Mouse (Mus musculus): Measurements from ENCODE around the gene Trim2. TPM values are rescaled to one million over a fixed set of nuclear protein-coding genes. Genes with fewer than 3 reads are reported as not detected.

Gene Trim2
- total RNA-seq, 1 experiment from 2014 or later = 0.93 TPM

DNA sequence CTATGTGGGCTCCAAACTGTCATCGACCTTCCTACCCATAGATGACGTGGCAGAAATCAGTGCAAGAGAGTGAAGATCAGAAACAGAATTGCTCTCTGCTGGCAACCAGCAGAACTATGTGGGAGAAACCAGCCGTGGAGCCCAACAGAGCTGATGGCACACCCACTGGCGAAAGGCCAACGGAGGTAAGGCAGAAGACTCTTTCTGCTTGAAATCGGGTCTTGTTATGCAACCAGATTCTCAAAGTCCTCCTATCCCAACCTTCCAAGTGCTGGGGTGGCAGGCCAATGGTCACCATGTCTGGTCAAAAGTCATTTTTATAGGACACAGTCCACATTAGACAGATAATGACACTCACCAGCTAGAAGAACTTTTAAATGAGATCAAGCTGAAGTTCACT, 92.2 kb downstream of the Trim2 start:
- ATAC-seq (ENCODE audit: extremely low read depth, insufficient number of reproducible peaks, low FRiP score, poor library complexity, severe bottlenecking) = no peak

DNA sequence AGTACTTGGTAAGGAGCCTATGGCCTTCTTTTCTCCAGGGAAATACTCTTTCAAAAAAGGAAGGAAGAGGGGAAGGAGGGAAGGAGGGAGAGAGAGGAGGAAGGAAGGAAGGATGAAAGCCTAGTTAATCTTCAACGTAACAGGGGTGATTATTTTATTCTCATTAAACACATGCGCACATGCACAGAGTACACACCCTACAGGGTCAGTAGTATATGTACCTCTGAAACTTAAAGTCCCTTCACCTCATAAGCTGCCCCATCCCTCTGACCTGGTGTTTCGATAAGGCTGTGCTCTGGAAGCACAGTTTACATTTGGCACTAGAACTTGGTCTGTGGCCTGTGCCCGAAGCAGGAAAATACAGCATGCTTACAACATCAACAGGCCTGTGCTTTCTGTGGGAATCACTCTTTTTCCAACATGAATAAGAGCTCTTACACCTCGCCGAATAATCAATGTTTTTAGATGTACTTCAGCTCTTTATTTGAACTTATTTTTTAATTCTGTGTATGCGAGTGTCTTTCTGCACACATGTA, 95.3 kb downstream of the Trim2 start:
- ATAC-seq (ENCODE audit: extremely low read depth, insufficient number of reproducible peaks, low FRiP score, poor library complexity, severe bottlenecking) = no peak

DNA sequence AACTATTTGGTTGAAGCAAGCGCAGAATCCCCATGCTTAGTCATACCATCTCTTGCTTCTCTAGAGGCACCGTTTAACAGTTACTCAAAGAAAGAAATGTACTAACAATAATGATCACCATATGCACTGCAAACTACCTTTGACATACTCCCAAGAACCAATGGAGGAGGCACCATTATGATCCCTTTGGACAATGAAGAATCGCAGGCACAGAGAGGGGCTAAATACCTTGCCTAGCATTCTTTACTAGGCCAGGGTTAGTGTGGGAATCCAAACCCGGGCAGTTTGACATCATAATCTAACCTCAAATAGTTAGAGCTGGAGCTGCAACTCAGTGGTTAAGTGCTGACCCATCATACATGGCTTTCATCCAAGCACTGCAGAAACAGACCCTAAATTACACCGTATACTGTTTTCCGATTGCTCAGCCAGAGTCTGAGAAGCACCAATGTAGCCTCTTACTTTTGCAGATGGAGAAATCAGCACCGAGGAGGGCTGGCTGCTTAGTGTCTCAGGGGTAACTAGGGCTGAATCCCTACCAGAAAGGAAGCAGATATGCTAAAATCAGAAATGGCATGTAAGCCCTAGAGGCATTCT, 97.7 kb downstream of the Trim2 start:
- ATAC-seq (ENCODE audit: extremely low read depth, insufficient number of reproducible peaks, low FRiP score, poor library complexity, severe bottlenecking) = no peak

DNA sequence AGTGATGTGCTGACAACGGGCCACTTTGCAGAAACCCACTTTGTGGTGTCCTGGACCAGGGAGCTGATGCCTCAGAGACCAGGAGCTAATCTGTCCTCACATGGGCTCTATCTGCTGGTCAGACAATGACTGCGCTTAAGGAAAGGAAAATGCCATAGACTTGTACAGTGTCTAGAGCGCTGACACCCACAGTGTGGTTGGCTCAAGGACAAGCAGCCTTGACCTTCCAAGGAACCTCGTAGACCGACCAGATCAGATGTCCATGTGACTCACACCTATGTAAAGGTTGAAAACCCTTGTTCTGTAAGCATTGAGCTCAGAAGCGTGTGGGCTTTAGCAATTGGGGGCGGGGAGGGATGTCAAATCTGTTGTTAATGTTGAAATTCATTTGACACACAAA, 98.2 kb downstream of the Trim2 start:
- no peak for ATAC-seq (ENCODE audit: extremely low read depth, insufficient number of reproducible peaks, low FRiP score, poor library complexity, severe bottlenecking)

DNA sequence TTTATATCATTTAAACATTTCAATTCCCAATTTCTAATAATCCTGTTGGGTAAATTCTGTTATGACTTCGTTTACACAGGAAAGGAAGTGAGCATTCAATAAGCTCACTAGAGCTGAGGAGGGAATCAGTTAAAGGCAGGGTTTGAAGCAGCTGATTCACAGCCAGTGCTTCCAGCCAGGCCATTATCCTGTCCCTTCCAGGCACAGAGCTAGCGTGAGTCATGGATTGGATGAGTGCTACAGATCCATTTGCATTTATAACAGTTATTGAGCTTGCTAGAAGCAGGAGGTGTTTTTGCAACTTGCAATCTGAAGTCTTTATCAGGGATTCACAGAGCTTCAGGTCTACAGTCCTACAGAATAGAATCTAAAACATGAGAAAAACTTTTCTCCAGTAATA, 99.3 kb downstream of the Trim2 start:
- ATAC-seq (ENCODE audit: extremely low read depth, insufficient number of reproducible peaks, low FRiP score, poor library complexity, severe bottlenecking) = no peak

DNA sequence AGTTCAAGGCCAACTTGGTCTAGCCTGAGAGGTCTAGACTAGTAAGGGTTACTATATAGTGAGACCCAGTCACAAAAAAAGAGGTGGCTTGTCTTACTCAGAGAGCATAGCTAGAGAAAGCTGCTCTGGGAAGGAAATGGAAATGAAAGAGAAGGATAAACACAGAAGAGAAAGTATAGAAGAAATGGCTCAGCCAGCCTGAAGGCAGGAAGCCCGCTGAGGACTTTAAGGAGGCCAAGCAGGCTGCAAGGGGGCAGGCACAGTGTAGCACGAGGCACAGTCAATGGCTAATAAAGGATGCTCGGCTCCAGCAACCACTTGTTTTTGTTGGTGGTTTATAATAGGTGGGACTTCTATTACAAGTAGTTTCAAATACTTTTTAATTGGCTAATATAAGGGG, 100.6 kb downstream of the Trim2 start:
- no peak for ATAC-seq (ENCODE audit: extremely low read depth, insufficient number of reproducible peaks, low FRiP score, poor library complexity, severe bottlenecking)

DNA sequence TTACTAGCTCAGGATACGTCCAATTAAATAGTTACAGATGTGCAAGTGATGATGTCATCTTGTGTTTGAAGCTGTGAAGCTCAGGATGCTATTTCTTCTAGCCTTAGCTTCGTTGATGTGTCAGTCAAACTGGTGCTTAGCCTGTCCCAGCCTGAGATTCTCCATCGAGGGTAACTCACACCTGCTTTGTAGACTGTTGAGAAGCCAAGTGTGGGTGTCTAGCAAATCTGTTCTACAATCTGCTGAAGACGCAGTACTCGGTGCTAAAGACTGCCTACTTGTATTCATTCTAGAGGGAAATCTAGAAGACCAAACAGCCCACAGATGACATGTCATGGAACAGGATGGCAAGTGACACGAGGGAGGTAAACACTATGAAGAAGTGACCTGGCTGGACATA, 101.0 kb downstream of the Trim2 start:
- ATAC-seq (ENCODE audit: extremely low read depth, insufficient number of reproducible peaks, low FRiP score, poor library complexity, severe bottlenecking) = no peak

DNA sequence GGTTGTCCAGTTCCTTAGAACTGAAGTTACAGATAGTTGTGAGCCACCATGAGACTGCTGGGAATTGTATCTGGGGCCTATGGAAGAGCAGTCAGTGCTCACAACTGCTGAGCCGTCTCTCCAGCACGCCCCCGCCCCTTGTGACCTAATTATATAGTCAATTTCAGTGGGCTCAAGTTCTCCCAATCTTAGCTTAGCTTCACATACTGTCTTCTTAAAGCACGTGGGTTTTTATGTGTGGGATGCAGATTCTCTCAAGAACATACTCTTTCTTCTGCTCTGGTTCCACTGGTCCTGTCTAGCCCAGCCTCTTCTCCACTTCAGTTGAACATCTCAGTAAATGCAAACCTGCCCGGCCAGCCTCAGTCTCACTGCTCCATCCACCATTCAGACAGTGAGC, 102.0 kb downstream of the Trim2 start:
- ATAC-seq (ENCODE audit: extremely low read depth, insufficient number of reproducible peaks, low FRiP score, poor library complexity, severe bottlenecking) = no peak

DNA sequence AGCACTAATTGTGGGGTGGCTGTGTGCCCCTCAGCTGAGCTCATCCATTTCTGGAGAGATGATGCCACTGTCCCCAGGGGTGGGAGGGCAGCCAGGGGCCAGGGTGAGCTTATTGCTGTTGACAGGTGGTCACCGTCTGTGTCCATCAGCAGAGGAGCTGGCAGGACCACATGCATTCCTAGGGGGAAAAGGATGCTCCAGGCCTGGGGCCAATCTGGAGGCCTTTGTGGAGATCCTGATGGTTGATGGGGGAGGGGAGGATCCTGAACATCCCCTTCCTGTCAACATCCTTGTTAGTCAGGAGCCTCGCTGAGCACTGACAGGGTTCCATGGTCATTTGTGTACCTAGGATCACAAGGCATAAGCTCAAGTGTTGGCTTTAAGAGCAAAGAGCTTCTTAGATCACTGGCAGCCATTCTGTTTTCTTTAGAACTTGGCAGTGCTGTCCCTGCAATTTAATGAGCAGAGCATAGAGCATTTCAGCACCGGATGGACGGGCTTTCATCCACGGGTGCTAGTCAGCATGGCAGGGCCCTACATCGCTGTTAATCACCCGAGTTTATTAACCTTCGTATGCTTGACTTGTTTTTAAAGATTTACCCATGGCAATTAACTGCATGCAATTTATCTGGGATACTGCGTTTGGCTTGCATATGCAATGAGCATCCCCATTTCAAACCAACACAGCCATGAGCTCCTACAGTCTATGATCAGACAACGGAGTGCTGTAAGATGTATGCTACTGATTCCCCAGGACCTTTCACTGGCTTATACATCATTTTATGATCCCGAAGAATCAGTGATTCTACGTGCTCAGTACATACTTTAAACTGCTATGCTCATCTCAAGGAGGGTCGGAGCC, 105.9 kb downstream of the Trim2 start:
- no peak for ATAC-seq (ENCODE audit: extremely low read depth, insufficient number of reproducible peaks, low FRiP score, poor library complexity, severe bottlenecking)

DNA sequence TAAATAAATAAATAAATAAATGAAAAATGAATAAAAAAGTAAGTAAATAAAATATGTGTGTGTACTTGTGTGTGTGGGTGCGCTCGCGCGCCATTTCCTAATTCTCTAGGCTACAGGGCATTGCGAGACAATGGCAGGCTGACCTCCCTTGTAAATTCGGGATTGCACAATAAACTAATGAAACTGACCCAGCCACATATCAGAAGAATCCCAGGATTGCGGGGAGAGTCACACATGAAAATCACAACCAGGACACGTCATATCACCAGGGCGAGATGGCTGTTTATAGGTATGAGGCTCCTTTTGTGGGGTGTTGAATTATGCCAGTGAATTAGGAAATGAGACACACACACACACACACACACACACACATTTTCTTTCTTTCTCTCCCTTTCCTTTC, 107.2 kb downstream of the Trim2 start:
- ATAC-seq (ENCODE audit: extremely low read depth, insufficient number of reproducible peaks, low FRiP score, poor library complexity, severe bottlenecking) = no peak

DNA sequence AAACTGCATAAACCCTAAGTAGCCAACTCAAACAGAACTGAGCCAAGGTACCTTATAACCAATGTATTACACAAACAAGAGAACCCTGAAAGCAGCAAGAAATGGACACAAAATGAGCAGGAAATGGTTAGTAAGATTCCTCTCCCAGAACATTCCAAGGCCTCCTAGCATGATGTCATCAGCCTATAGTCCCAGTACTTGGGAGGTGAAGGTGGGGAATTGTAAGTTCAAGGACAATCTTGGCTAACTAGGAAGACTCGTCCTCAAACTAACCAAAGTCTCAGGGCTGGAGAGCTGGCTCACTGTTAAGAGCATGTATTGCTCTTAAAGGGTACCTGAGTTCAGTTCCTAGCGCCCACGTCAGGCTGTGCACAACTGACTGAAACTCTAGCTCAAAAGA, 108.4 kb downstream of the Trim2 start:
- ATAC-seq (ENCODE audit: extremely low read depth, insufficient number of reproducible peaks, low FRiP score, poor library complexity, severe bottlenecking) = no peak

DNA sequence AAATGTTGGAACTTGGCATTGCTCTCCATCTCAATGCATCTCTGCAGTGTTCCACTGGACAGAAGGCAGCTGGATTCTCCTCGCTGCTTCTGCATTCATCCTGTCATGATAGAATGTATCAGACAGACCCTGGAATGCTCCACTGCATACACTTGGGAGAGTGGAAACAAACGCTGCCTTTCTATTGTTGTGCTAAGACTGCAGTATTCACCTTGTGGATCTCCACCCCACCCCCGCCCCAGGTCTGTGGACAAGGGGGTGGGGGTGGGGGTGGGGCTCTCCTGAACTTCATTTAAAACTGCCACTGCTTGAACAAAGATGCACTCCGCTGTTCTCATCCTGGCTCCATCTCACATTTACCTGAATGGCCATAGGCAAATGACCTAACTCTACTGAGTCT, 112.8 kb downstream of the Trim2 start:
- no peak for ATAC-seq (ENCODE audit: extremely low read depth, insufficient number of reproducible peaks, low FRiP score, poor library complexity, severe bottlenecking)

DNA sequence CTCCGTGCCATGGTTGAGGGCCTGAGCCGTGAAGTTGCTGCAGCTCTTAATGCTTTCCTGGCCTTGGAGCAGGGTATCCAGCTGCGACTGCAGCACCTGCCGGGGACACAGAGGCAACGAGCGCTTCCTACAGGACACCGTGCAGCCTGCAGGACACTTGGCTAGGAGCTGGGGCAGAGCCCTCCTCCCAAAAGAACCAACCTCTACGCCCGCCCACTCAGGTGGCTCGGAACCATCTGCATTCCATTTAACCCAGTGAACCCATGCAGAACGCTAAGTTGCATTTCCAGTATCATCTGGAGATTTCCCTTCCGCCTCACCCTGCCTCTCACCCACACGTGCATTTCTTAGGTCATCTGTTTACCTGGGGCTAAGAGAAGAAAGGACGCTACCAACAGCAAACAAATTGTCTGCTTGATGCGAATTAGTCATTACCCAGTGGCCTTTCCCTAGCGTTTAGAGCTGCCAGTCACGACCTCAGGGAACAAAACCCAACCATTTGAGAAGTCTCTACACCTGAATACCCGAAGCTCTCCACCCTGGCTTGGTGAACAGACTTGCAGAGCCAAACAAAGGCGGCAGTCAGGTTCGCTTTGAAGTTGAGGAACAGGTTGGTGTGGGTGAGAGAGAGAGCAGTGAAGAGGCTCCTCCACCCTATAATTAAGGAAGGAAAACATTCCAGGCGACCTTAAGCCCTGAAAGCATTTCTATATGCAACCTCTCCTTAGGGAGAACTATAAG, 115.4 kb downstream of the Trim2 start:
- no peak for ATAC-seq (ENCODE audit: extremely low read depth, insufficient number of reproducible peaks, low FRiP score, poor library complexity, severe bottlenecking)

DNA sequence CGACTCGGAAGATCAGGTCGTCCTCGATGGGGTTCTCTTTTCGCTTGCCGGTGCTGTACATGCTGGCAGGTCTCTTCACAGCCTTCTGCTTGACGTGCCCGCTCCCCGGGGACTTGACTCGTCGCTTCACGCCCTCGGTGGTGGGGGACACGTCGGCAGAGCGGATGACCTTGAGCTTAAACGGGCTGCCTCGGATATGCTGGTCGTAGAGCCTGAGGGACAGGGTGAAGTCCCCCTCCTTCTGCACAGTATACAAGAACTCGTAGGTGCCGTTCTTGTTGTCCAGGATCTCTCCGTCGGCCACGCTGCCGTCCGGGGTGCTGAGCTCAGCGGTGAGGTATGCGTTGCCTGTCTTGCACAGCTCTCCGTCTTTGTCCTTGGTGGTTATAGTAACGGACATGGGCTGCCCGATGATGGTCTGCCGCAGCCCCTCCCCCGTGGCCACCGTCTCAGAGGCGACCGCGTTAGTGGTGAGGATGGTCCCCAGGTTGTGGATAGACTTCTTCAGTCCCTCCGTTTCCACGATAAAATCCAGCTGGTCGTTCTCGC, 116.1 kb downstream of the Trim2 start:
- peak; percentile 45 for ATAC-seq (ENCODE audit: extremely low read depth, insufficient number of reproducible peaks, low FRiP score, poor library complexity, severe bottlenecking)

DNA sequence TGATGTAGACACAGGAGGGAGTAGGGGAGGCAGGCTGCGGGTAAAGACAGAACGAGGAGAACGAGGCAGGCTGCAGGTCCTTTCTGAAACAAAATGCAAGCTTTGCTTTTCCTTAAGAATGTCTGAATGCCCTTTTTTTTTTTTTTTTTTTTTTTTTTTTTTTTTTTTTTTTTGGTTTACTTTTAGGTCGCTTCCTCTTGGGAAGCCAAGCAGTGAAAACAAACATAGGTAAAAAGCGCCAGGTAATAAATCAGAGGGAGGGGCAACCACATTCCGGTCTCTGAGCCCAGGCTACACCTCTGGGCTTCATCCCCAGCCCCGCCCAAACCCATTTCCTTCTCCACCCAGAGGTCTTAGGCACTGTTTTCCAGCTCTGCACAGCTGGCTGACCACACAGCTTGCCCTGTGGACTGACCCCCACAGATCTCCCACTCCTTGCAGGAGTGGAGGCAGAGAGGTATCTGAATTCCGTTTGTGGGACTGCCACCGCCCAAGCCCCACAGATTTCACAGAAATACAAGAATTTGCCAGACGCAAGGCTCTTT, 117.0 kb downstream of the Trim2 start:
- no peak for ATAC-seq (ENCODE audit: extremely low read depth, insufficient number of reproducible peaks, low FRiP score, poor library complexity, severe bottlenecking)

DNA sequence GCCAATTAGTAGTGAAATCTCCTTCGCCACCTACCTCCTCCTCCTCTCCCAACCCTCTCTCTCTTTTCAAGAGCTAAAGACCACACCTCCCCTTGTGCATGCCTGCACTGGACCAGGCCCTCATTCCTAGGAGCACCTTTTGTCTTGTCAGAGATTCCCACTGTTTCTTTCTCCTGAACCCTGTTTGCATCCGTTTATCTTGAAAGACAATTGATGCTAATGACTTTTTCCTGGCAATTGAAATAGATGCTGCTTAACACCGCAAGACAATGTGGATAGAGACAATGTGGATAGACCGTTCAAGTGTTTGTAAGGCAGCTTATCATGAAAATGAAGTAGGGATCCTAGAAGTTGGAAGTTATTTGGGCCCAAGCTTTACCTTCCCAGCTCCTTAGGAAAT, 125.0 kb downstream of the Trim2 start:
- ATAC-seq (ENCODE audit: extremely low read depth, insufficient number of reproducible peaks, low FRiP score, poor library complexity, severe bottlenecking) = no peak

DNA sequence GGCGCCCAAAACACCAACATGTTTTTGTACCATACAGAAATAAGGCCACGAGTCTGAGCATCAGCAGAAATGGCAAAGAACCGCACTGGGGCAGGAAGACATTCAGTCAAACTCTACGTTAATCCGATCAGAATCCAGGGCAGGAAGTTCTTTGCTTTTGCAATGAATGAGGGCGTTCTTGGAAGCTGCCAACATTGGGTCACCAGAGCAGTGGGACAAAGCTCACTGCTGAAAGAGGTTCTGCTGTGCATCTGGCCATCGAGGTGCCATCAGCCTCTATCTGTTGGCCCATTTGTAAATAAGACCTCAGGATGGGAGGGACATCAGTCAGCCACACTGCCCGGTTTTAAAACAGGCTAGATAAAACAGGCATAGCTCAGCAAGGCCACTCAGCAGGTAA, 125.6 kb downstream of the Trim2 start:
- no peak for ATAC-seq (ENCODE audit: extremely low read depth, insufficient number of reproducible peaks, low FRiP score, poor library complexity, severe bottlenecking)

DNA sequence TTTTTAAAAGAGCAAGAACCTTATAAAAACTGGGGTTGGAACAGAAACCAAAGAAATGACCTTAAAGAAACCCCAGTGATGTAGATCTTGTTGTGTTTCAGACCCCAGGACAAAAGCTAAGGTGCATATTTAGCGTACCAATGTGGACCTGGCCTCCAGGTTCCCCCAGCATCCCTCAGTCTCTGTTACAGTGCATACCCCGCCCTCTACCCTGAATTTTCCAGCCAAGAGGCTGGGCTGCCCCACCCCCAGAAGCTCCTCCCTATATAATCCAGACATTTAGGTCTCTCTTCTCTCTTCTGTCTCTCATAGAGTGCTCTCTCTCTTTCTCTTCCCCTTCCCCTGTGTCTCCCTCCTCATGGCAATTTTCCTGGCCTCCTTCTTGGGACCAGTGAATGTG, 126.4 kb downstream of the Trim2 start:
- ATAC-seq (ENCODE audit: extremely low read depth, insufficient number of reproducible peaks, low FRiP score, poor library complexity, severe bottlenecking) = no peak

DNA sequence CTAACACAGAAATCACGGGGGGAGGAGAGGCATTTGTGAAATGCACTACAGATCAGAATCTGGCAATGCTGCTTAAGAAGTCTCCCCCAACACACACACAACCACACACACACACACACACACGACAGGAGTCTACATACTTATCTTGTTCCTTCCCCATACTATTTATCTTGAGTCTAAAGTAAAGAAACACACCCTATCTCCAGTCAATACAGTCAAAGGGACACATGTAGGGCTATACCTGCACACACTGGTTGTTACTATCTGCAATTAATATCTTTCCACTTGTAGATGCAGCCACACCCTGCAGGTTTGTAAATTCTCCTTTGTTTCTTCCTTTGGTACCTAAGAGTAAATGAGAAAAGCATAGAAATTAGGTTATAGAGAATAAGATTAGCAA, 128.8 kb downstream of the Trim2 start:
- no peak for ATAC-seq (ENCODE audit: extremely low read depth, insufficient number of reproducible peaks, low FRiP score, poor library complexity, severe bottlenecking)

All from neutrophil, adult 5-6 weeks (primary cell).